Mouse (Mus musculus) hindbrain, embryonic 16.5 days (tissue): Measurements from ENCODE around the gene Ankfn1. TPM values are rescaled to one million over a fixed set of nuclear protein-coding genes. Genes with fewer than 3 reads are reported as not detected.

Experiments used
- ATAC-seq: fragments of 200-750 bp; cut with Nextera tagmentation; 2 replicates; pipeline ENCODE4 v1.8.0; 2017; ENCODE audit warnings: moderate TSS enrichment, moderate library complexity
- H3K27ac ChIP-seq: fragments of 300-500 bp; sonication (generic); 2 replicates; pipeline ENCODE4 v1.5.1; 2014; ENCODE audit warnings: low read depth, mild to moderate bottlenecking, control low read depth, low read length, moderate library complexity
- H3K27me3 ChIP-seq: fragments of 300-500 bp; sonication (generic); replicated peaks from 2 replicates; pipeline ENCODE4 v1.6.1; 2014; ENCODE audit warnings: low read length; ENCODE audit not compliant: control insufficient read depth, insufficient read depth
- H3K36me3 ChIP-seq: fragments of 300-500 bp; sonication (generic); 2 replicates; pipeline ENCODE4 v1.6.1; 2014; ENCODE audit warnings: mild to moderate bottlenecking, low read length, moderate library complexity, mixed read lengths; ENCODE audit not compliant: control insufficient read depth, insufficient read depth
- H3K4me1 ChIP-seq: fragments of 300-500 bp; sonication (generic); 2 replicates; pipeline ENCODE4 v1.6.1; 2014; ENCODE audit warnings: low read depth, low read length; ENCODE audit not compliant: control insufficient read depth, insufficient read depth
- H3K4me2 ChIP-seq: fragments of 300-500 bp; sonication (generic); 2 replicates; pipeline ENCODE4 v1.6.1; 2014; ENCODE audit warnings: mild to moderate bottlenecking, low read length, control low read depth, moderate library complexity
- H3K4me3 ChIP-seq: fragments of 300-500 bp; sonication (generic); 2 replicates; pipeline ENCODE4 v1.5.1; 2014; ENCODE audit warnings: mild to moderate bottlenecking, low read length, control low read depth, moderate library complexity
- H3K9ac ChIP-seq: fragments of 300-500 bp; sonication (generic); 2 replicates; pipeline ENCODE4 v1.6.1; 2014; ENCODE audit warnings: low read depth, mild to moderate bottlenecking, control low read depth, low read length, moderate library complexity
- H3K9me3 ChIP-seq: fragments of 300-500 bp; sonication (generic); 2 replicates; pipeline ENCODE4 v1.6.1; 2014; ENCODE audit warnings: mild to moderate bottlenecking, low read length, moderate library complexity; ENCODE audit not compliant: control insufficient read depth
- WGBS: fragments of 180-500 bp; shearing (Covaris S2); extraction: QIAGEN DNeasy Blood & Tissue Kit; methylation state at CpG from one replicate; pipeline ENCODE4 v1.1.7; 2014; 5-methylcytosine and 5-hydroxymethylcytosine counted together
- polyA plus RNA-seq: library from polyadenylated mRNA; unstranded; fragments of >200 nt; fragmentation: Nextera tagmentation; extraction: Ambion mirVana; gene quantifications from 2 replicates; pipeline ENCODE4 v1.2.1, GENCODE M21; 2015

The Ankfn1 gene
- polyA plus RNA-seq, 1 experiment from 2014 or later, result 4.3 TPM

DNA sequence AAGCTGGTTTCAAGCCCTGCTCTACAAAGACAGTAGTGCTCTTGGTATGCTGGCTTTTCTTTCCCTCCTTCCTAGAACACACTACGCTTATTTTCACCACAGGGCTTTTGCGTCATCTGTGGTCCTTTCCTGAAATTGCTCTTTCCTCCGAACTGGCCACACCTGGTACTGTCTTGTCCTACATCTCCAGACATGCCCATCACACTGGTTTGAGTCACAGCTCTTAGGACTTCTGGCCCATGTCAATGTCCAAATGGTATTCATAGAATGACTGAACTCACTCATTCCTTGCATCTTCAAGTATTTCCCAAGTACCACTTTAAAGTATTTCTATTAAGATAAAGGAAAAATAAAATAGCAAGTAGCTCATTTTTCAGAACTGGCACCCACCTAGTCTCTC lies 416.6 kb downstream of the Ankfn1 start:
- no peak overlapping the region for H3K4me3 ChIP-seq
- H3K36me3 ChIP-seq, result no peaks in the 10 kb centered on the region
- H3K9me3 ChIP-seq, result no peaks in the 10 kb centered on the region
- no peaks in the 10 kb centered on the region for H3K27me3 ChIP-seq
- no peak overlapping the region for H3K4me2 ChIP-seq
- H3K4me1 ChIP-seq, result peaks cover 2% of the 10 kb centered on the region; the same call in 1 of the 2 replicates
- no peak overlapping the region for H3K27ac ChIP-seq
- no peak overlapping the region for H3K9ac ChIP-seq
- 87% methylated on average over 3 of the region's 3 CpGs for WGBS
- ATAC-seq, result no peak

DNA sequence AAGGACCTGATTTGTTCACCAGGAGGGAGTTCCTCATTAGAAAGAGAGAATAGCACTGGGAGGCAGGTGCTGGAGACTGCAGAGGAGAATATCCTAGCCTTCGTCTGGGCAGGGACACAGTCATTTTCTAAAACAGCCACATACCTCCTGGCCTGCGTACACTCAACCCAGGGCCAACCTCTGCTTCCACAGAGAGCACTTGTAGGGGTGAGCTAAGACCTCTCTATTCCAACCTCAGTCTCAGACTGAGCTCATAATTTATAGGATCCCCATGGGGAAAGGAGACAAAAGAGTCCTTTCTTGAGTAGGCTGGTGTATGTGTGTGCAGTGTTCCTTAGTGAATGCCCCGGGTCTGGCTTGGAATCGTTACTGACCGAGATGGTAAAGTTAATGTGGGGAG lies 418.9 kb downstream of the Ankfn1 start:
- Histone ChIP-seq H3K4me3 (no peak overlapping the region), H3K4me2 (no peak overlapping the region), H3K36me3 (no peaks in the 10 kb centered on the region), H3K4me1 (peaks cover 4% of the 10 kb centered on the region; the same call in 1 of the 2 replicates), H3K9ac (no peak overlapping the region), H3K27ac (no peak overlapping the region), H3K9me3 (no peaks in the 10 kb centered on the region), H3K27me3 (no peaks in the 10 kb centered on the region)
- WGBS, result 43% methylated on average over 5 of the region's 5 CpGs
- ATAC-seq, result no peak

DNA sequence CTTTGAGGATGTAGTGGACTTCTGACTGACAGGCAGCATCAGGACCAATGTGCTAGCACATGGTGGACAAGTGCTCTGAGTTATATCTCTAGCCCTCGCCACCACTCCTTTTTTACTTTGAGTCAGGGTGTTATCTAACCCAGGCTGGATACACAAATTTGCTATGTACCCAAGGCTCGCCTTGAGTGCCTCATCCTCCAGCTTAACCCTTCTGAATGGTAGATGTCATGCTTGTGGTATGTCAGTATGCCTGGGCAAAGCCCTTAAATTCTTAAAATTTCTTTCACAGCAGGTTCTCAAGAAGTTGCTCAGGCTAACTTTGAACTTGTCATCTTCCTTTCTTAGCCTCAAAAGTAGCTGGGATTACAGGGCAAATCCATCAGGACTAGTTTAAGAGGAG lies 421.0 kb downstream of the Ankfn1 start:
- Histone ChIP-seq H3K4me3 (no peak overlapping the region), H3K27ac (no peak overlapping the region), H3K9me3 (no peaks in the 10 kb centered on the region), H3K9ac (no peak overlapping the region), H3K4me2 (no peak overlapping the region), H3K36me3 (no peaks in the 10 kb centered on the region), H3K4me1 (peaks cover 4% of the 10 kb centered on the region; the same call in 1 of the 2 replicates), H3K27me3 (no peaks in the 10 kb centered on the region)
- WGBS, result 72% methylated on average over 2 of the region's 2 CpGs
- ATAC-seq, result no peak

DNA sequence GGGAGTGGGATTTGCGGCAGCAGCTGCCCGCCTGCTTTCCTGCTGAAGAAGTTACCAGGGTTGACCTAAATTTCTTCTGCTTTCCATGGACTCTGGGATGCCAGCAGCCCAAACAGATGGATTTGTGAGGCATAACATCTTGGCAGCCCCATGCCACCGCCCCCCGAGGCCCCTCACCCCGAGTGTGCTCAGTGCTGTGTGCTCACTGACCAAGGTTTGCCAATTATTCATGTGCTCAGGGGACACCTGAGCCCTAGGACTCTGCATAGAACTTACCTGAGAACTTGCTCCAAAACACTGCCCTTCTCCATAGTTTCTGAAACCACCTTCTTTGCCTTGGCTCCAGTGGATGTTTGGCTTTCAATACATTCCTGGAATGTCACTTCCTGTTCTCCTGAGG lies 421.4 kb downstream of the Ankfn1 start:
- Histone ChIP-seq H3K9me3 (no peaks in the 10 kb centered on the region), H3K4me2 (no peak overlapping the region), H3K36me3 (no peaks in the 10 kb centered on the region), H3K4me3 (no peak overlapping the region), H3K27ac (no peak overlapping the region), H3K4me1 (peaks cover 4% of the 10 kb centered on the region; the same call in 1 of the 2 replicates), H3K9ac (no peak overlapping the region), H3K27me3 (no peaks in the 10 kb centered on the region)
- no peak for ATAC-seq
- 40% methylated on average over 5 of the region's 5 CpGs for WGBS

DNA sequence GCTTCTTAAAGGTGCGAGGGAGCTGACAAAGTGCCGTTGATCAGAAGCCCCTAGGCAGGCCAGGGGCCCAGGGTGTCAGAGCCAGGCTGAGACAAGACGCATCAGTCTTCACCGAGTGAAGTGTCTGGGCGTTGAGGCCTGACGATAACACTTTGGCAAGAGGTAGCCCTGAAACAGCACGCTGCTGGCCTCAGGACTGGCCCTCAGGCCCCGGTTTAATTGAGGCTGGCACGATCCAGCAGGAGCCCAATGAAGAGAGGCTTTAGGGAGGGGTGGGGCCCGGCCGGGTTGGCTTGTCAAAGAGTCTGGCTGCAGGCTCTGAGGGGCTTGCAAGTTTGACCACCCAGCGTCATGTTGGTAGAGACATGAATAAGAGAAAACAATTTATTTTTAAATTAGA lies 437.2 kb downstream of the Ankfn1 start:
- H3K36me3 ChIP-seq, result no peaks in the 10 kb centered on the region
- H3K4me3 ChIP-seq, result no peak overlapping the region
- H3K9ac ChIP-seq, result no peak overlapping the region
- no peak overlapping the region for H3K4me2 ChIP-seq
- H3K9me3 ChIP-seq, result no peaks in the 10 kb centered on the region; the same call in 1 of the 2 replicates
- no peaks in the 10 kb centered on the region for H3K4me1 ChIP-seq
- 40% methylated on average over 12 of the region's 12 CpGs for WGBS
- no peaks in the 10 kb centered on the region for H3K27me3 ChIP-seq
- ATAC-seq, result no peak
- no peak overlapping the region for H3K27ac ChIP-seq

Other genes with a start within 250 kb of the Ankfn1 start
- 0.78 and 1.5 TPM in 2 replicates for gene Pctp, start 225.2 kb upstream of the Ankfn1 start, polyA plus RNA-seq